Mouse (Mus musculus) embryonic facial prominence, embryonic 12.5 days (tissue): ENCODE measurements at regions not wholly inside any gene's neighbourhood (a gene's known extent, or its start where the extent isn't known, plus 50 kb on each side); places are given as distances from the start of the nearest gene placed in this dataset.
"Not testable (repeated sequence)": the region's sequence is repeated elsewhere in the genome, so short reads cannot be mapped to it uniquely, and the experiment has no call there.

Experiments
- ATAC-seq: fragments of 200-750 bp; cut with Nextera tagmentation; 2 replicates; pipeline ENCODE4 v1.8.0; 2017; ENCODE audit not compliant: insufficient number of reproducible peaks, insufficient read depth, low FRiP score, low TSS enrichment
- H3K27ac ChIP-seq: fragments of 300-500 bp; sonication (generic); 2 replicates; pipeline ENCODE4 v1.5.1; 2016; ENCODE audit warnings: mild to moderate bottlenecking
- H3K27me3 ChIP-seq: fragments of 300-500 bp; sonication (generic); 2 replicates; pipeline ENCODE4 v1.6.1; 2016; ENCODE audit warnings: mild to moderate bottlenecking, moderate library complexity
- H3K36me3 ChIP-seq: fragments of 300-500 bp; sonication (generic); 2 replicates; pipeline ENCODE4 v1.6.1; 2016; ENCODE audit warnings: mild to moderate bottlenecking
- H3K4me1 ChIP-seq: fragments of 300-500 bp; sonication (generic); 2 replicates; pipeline ENCODE4 v1.6.1; 2016
- H3K4me2 ChIP-seq: fragments of 300-500 bp; sonication (generic); replicated peaks from 2 replicates; pipeline ENCODE4 v1.6.1; 2016; ENCODE audit warnings: mild to moderate bottlenecking, moderate library complexity
- H3K4me3 ChIP-seq: fragments of 300-500 bp; sonication (generic); 2 replicates; pipeline ENCODE4 v1.5.1; 2016; ENCODE audit warnings: mild to moderate bottlenecking
- H3K9ac ChIP-seq: fragments of 300-500 bp; sonication (generic); 2 replicates; pipeline ENCODE4 v1.6.1; 2016; ENCODE audit warnings: mild to moderate bottlenecking, moderate library complexity
- H3K9me3 ChIP-seq: fragments of 300-500 bp; sonication (generic); 2 replicates; pipeline ENCODE4 v1.6.1; 2016; ENCODE audit warnings: mild to moderate bottlenecking, moderate library complexity
- WGBS: fragments of 180-500 bp; shearing (Covaris S2); methylation state at CpG from one replicate; pipeline ENCODE4 v1.1.7; 2016; 5-methylcytosine and 5-hydroxymethylcytosine counted together

DNA sequence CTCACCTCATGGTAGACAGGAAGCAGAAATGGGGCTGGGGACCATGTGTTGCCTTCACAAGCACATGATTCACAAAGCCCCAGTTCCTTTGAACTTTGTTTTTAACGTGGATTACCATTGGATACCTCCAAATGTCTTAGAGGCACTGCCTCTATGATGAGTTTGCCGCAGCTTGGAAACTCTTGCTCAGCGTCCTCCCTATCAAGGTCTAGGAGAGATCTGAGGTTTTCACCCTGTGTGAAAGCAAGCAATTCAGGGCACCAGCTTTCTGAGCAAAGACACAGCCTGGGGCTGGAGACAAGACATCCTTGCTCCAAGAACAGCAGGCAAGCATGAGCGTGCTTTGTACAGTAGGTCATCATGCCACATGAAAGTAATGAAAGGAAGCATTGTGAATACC is 93.6 kb upstream of the Ifngr1 start:
- H3K27me3 ChIP-seq: 0 out of 2 replicates have a peak, but pooled peaks cover 5% of the 10 kb centered on the region
- H3K9ac ChIP-seq: no peak overlapping the region
- no peak overlapping the region for H3K4me2 ChIP-seq
- no peaks in the 10 kb centered on the region for H3K9me3 ChIP-seq
- no peak for ATAC-seq
- 0 out of 2 replicates have a peak, but pooled peaks cover 5% of the 10 kb centered on the region for H3K4me1 ChIP-seq
- H3K4me3 ChIP-seq: no peak overlapping the region
- WGBS: 71% methylated on average over 4 of the region's 4 CpGs
- no peaks in the 10 kb centered on the region for H3K36me3 ChIP-seq
- H3K27ac ChIP-seq: no peak overlapping the region

DNA sequence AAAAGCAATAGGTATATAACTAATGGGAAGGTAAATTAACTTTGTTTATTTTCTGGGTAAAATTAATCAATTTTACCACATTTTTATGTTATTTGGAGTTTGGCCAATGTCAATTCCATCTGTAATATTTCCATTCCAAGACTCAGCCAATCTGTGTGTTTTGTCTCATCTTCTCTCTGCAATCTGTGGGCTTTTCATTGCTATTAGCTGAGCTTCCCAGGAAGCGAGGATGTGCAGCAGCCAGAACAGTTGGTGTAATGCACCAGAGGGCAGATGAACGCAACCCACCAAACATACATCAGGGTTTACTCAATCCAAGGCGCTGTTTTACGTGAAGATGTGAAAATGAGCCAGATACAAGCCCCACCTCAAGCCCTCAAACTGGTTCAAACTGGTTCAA is 88.9 kb upstream of the Ifngr1 start:
- Histone ChIP-seq H3K9me3 (no peaks in the 10 kb centered on the region), H3K4me2 (no peak overlapping the region), H3K9ac (no peak overlapping the region), H3K4me1 (no peaks in the 10 kb centered on the region), H3K27ac (no peak overlapping the region), H3K27me3 (no peaks in the 10 kb centered on the region), H3K36me3 (no peaks in the 10 kb centered on the region), H3K4me3 (no peak overlapping the region)
- WGBS: 90% methylated on average over 4 of the region's 4 CpGs
- ATAC-seq: no peak

DNA sequence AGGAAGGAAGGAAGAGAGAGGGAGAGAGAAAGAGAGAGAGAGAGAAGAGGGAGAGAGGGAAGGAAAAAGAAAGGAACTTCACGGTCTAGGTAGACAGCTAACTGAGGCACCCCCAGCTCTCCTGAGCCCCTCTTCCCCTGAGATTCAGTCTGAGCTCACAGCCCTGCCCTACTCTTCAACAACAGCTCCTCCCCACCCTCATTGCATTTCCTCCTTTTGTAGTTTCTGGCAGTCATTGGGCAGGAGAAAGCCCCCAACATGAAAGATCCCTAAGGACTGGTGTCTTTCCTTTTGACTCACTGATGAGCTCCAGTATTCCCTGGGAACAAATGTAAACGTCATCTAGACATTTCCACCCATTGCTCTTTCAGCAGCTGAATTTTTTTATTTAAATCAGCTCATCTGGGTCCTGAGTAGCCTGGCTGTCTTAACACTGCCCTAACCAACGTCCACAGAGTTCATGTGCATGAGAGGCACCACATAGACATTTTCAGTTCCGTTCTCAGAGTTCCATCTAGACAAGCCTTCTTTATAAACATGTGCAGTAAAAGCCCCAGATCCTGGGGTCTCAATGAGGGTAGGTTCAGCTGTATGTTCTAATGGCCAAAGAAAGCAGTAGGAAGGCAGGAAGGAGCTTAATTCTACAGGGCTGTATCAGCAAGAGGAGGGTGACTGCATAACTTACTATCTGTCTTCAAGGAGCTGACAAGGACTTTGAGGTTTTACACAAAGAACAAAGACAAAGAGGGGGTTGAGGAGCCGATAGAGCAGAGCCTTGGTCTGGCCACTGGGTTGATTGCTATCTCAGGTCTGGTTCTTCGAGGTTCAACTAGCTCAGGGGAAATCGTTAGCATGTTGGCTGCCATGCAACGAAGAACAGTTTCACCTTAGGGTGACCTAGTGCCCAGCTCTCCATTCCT is 87.6 kb upstream of the Ifngr1 start:
- Histone ChIP-seq H3K27me3 (no peaks in the 10 kb centered on the region), H3K36me3 (no peaks in the 10 kb centered on the region), H3K4me1 (no peaks in the 10 kb centered on the region), H3K9me3 (no peaks in the 10 kb centered on the region), H3K9ac (no peak overlapping the region), H3K27ac (no peak overlapping the region), H3K4me2 (no peak overlapping the region), H3K4me3 (no peak overlapping the region)
- WGBS: 68% methylated on average over 8 of the region's 8 CpGs
- ATAC-seq: no peak

DNA sequence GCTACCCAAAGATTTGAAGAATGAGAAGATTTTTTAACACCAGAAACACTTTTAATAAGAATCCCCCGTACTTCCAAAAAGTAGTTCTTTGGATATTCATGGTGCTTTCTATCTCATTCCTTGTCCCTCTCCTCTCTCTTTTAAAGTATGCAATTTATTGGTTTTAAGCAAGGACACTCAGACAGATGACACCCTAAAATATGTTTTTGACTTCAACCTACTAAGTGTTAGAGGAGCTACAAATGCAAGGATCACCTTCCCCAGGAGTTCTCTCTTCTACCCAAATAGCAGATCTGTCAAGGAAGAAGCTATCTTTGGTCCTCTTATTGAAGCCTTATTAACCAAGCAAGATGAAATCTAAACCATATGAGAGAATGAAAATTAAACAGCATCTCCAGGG is 86.6 kb upstream of the Ifngr1 start:
- Histone ChIP-seq H3K36me3 (no peaks in the 10 kb centered on the region), H3K9ac (no peak overlapping the region), H3K4me3 (no peak overlapping the region), H3K4me1 (no peaks in the 10 kb centered on the region), H3K9me3 (no peaks in the 10 kb centered on the region), H3K27ac (no peak overlapping the region), H3K4me2 (no peak overlapping the region), H3K27me3 (no peaks in the 10 kb centered on the region)
- WGBS: 100% methylated on average over 1 of the region's 1 CpGs
- no peak for ATAC-seq

DNA sequence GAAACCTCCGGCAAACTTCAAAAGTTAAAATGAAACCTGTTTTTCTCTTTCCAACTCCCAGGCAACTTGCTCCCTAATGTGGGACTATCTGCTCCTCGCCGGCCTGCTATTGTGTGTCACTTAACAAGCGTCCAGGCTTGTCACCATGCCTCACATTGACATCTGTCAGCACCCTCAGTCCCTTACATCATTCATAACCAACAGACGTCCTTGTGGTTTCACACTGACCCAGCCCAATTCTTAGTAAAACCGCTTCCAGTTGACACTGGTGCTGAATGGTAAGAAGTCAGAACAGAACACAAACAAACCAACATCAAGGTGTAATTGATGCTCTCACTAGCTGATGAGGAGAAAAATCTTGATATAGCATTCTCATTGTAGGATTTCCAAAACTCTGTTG is 85.8 kb upstream of the Ifngr1 start:
- Histone ChIP-seq H3K4me2 (no peak overlapping the region), H3K4me1 (no peaks in the 10 kb centered on the region), H3K27ac (no peak overlapping the region), H3K9ac (no peak overlapping the region), H3K4me3 (no peak overlapping the region), H3K27me3 (no peaks in the 10 kb centered on the region), H3K9me3 (no peaks in the 10 kb centered on the region), H3K36me3 (no peaks in the 10 kb centered on the region)
- 73% methylated on average over 6 of the region's 6 CpGs for WGBS
- no peak for ATAC-seq

DNA sequence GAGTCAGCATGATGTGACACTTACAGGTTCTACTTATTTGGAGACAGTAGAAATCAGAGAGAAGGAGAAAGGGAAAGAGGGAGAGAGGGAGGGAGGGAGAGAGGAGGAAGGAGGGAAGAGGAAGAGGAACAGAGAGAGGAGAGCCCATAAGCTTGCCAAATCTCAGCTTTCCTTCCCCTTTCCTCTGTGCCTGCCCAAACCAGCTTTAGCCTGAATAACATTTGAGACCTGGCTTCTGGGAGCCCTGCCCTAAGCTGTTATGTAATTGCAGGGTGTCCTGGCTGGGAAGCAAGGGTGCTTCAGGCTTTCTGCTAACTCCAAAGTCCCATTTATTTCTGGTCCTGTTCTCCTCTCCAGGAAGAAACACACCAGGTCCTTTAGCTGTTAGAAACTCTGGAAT is 85.3 kb upstream of the Ifngr1 start:
- Histone ChIP-seq H3K27me3 (no peaks in the 10 kb centered on the region), H3K36me3 (no peaks in the 10 kb centered on the region), H3K27ac (no peak overlapping the region), H3K9ac (no peak overlapping the region), H3K4me2 (no peak overlapping the region), H3K4me3 (no peak overlapping the region), H3K9me3 (no peaks in the 10 kb centered on the region), H3K4me1 (no peaks in the 10 kb centered on the region)
- no peak for ATAC-seq

GRCm38 (mm10) chr10:19508221-19508745 is 83.5 kb upstream of the Ifngr1 start:
- no peak overlapping the region for H3K4me2 ChIP-seq
- H3K4me3 ChIP-seq: no peak overlapping the region
- WGBS: 65% methylated on average over 5 of the region's 5 CpGs
- no peaks in the 10 kb centered on the region for H3K9me3 ChIP-seq
- no peaks in the 10 kb centered on the region for H3K4me1 ChIP-seq
- ATAC-seq: no peak
- no peaks in the 10 kb centered on the region for H3K27me3 ChIP-seq
- H3K36me3 ChIP-seq: no peaks in the 10 kb centered on the region
- no peak overlapping the region for H3K9ac ChIP-seq
- no peak overlapping the region for H3K27ac ChIP-seq

GRCm38 (mm10) chr10:19510047-19510446 is 81.7 kb upstream of the Ifngr1 start:
- H3K4me1 ChIP-seq: no peaks in the 10 kb centered on the region
- no peak for ATAC-seq
- no peak overlapping the region for H3K4me3 ChIP-seq
- WGBS: 80% methylated on average over 10 of the region's 10 CpGs
- no peaks in the 10 kb centered on the region for H3K36me3 ChIP-seq
- no peaks in the 10 kb centered on the region for H3K27me3 ChIP-seq
- H3K27ac ChIP-seq: no peak overlapping the region
- no peaks in the 10 kb centered on the region for H3K9me3 ChIP-seq
- no peak overlapping the region for H3K9ac ChIP-seq
- no peak overlapping the region for H3K4me2 ChIP-seq

GRCm38 (mm10) chr10:19514366-19514765 is 77.4 kb upstream of the Ifngr1 start:
- ATAC-seq, H3K4me1 ChIP-seq, H3K27ac ChIP-seq, H3K9ac ChIP-seq, H3K27me3 ChIP-seq, H3K4me2 ChIP-seq, H3K9me3 ChIP-seq, H3K36me3 ChIP-seq, H3K4me3 ChIP-seq: not testable (repeated sequence)

- H3K27ac ChIP-seq: no peak overlapping the region
- no peaks in the 10 kb centered on the region for H3K27me3 ChIP-seq
- no peak overlapping the region for H3K9ac ChIP-seq
- no peaks in the 10 kb centered on the region for H3K9me3 ChIP-seq
- no peaks in the 10 kb centered on the region for H3K36me3 ChIP-seq
- H3K4me1 ChIP-seq: no peaks in the 10 kb centered on the region
- H3K4me3 ChIP-seq: no peak overlapping the region
- ATAC-seq: no peak
- WGBS: 96% methylated on average over 2 of the region's 2 CpGs
- H3K4me2 ChIP-seq: no peak overlapping the region
Observed at GRCm38 (mm10) chr10:19514837-19515236, 76.9 kb upstream of the Ifngr1 start.

DNA sequence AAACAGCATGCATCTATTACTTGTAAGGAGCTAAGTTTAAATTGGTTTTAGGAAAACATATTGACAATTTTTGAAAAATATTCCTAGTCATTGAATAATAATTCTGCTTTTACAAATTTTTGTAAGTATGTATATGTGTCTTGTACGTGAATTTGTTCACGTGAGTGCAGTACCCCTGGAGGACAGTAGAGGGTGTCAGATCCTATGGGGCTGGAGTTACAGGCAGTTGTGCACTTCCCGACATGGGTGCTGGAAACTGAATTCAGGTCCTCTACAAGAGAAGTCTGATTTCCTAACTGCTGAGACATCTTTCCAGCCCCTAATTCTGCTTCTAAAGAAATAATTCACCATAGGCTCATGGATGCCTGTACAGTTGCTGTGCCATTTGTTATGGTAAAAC is 75.7 kb upstream of the Ifngr1 start:
- H3K4me3 ChIP-seq: no peak overlapping the region
- WGBS: 93% methylated on average over 3 of the region's 3 CpGs
- H3K9ac ChIP-seq: no peak overlapping the region
- H3K27ac ChIP-seq: no peak overlapping the region
- no peaks in the 10 kb centered on the region for H3K27me3 ChIP-seq
- H3K4me2 ChIP-seq: no peak overlapping the region
- H3K9me3 ChIP-seq: no peaks in the 10 kb centered on the region
- H3K36me3 ChIP-seq: no peaks in the 10 kb centered on the region
- H3K4me1 ChIP-seq: no peaks in the 10 kb centered on the region
- no peak for ATAC-seq

GRCm38 (mm10) chr10:19517093-19517492 is 74.7 kb upstream of the Ifngr1 start:
- no peaks in the 10 kb centered on the region for H3K27me3 ChIP-seq
- no peaks in the 10 kb centered on the region for H3K36me3 ChIP-seq
- no peak overlapping the region for H3K4me3 ChIP-seq
- no peaks in the 10 kb centered on the region for H3K9me3 ChIP-seq
- ATAC-seq: no peak
- no peak overlapping the region for H3K27ac ChIP-seq
- no peaks in the 10 kb centered on the region for H3K4me1 ChIP-seq
- WGBS: 71% methylated on average over 2 of the region's 2 CpGs
- H3K4me2 ChIP-seq: no peak overlapping the region
- H3K9ac ChIP-seq: no peak overlapping the region
